Mouse (Mus musculus): ENCODE results near the gene Atp6ap1. TPM values are rescaled to one million over a fixed set of nuclear protein-coding genes. Genes with fewer than 3 reads are reported as not detected.

Gene Atp6ap1
- total and polyA plus RNA-seq, 3 experiments, result 11.2 to 265 (median 129) TPM

DNA sequence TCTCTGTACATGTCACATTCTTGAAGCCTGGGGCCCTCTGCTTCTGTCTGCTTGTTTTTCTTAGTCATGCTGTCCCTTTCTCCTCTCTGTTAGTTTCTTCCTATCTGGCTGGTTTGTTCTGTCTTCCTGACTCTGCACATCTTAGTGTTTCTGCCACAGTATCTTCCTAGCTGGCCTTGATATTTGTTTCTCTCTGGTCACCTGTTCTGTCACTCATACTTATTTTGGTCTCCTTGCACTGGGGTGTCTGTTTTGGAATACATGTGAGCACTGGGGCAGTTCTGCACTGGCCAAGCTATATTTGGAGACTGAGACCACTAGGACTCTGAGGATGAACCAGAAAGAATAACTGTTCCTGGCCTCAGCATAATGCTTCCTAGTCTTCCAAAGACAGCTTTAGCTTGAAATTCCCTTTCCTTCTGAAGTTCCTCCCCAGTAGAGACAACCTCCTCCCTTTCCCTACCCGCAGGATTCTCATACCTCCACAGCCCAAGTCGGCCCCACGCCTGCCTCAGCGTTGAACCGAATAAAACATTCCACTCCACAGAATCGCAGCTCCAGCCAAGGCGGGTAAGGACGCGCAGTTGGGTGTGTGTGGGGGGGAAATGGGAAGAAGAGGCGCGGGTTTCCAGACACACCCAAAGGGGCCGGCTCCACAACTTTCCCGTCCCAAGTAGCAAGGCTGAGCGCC, 15.7 kb upstream of the Atp6ap1 start:
- ATAC-seq (ENCODE audit: extremely low read depth, insufficient number of reproducible peaks, low FRiP score, poor library complexity, severe bottlenecking), result no peak

DNA sequence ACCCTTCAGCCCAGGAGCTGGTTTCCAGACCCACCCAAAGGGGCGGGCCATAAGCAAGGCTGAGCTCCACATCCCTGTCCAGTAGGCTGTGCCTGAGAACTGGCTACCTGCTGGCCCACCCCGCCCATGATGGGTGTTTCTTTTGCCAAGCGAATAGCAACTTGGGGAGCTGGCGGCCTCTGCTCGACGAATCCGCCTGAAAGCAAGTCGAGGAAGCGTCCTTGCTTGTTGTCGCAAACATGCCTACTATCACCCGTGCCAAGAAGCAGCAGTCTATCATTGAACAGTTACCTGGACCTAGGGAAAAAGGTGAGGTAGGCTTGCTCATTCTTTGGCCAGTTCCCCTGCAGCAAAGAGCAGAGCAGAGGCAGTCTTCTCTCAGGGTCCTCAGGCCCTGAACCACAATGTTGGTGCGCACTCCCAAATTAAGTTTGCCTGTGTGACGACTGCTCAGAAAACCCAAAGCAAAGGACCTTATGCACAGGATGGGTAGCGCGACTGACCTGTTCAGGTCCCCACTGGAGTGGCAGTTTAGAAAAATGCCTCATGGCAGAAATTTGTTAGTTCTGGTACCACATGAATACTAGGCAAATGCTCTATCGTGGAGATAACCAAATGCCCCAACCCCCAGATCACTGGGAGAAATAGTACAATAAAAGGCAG, 15.0 kb upstream of the Atp6ap1 start, which contains the start of the genes Taz and Dnase1l1:
Gene Taz (plus strand): TSS at position 181 of the 663 bp plus-strand sequence.
Gene Dnase1l1 (minus strand): TSS at position 606 of the 663 bp plus-strand sequence.
- no peak for TF ChIP-seq GATA1 (IDR thresholded peaks at IDR 0.05; ENCODE audit: borderline replicate concordance, low read length)
- no peak for TF ChIP-seq TAL1 (conservative IDR thresholded peaks at IDR 0.05; ENCODE audit: low read depth, low read length)
- TF ChIP-seq POLR2AphosphoS5 (IDR thresholded peaks at IDR 0.05; ENCODE audit: insufficient replicate concordance, low read depth, low read length), result 0 out of 2 replicates have a peak, but pooled peaks have one; percentile 48
- ATAC-seq (ENCODE audit: extremely low read depth, insufficient number of reproducible peaks, low FRiP score, poor library complexity, severe bottlenecking) (peak; percentile 95), DNase-seq (ENCODE audit: low spot score) (peak; percentile 32)
- no peaks in the 10 kb centered on the region for H3K27me3 ChIP-seq (ENCODE audit: insufficient read depth, low read length)
- peaks cover 24% of the 10 kb centered on the region for H3K4me1 ChIP-seq (ENCODE audit: insufficient read depth, low read depth, low read length)
- H3K4me3 ChIP-seq (ENCODE audit: low read depth, low read length), result peak within 1 kb of the TSS; percentile 76
- H3K9me3 ChIP-seq (replicated peaks), result no peaks in the 10 kb centered on the region
- peaks cover 23% of the 10 kb centered on the region for H3K36me3 ChIP-seq (replicated peaks)

More for the DNA sequence above, 15.7 kb upstream of the Atp6ap1 start:
- peaks cover 26% of the 10 kb centered on the region for H3K36me3 ChIP-seq (replicated peaks)
- TF ChIP-seq CTCF (IDR thresholded peaks at IDR 0.05; ENCODE audit: low read depth, low read length), result no peak
- TF ChIP-seq TAL1 (conservative IDR thresholded peaks at IDR 0.05; ENCODE audit: low read depth, low read length), result no peak
- TF ChIP-seq POLR2AphosphoS5 (IDR thresholded peaks at IDR 0.05; ENCODE audit: insufficient replicate concordance, low read depth, low read length), result no peak
- no peak for TF ChIP-seq GATA2 (IDR thresholded peaks at IDR 0.05; ENCODE audit: borderline replicate concordance, low read depth, low read length)
- TF ChIP-seq GATA1 (IDR thresholded peaks at IDR 0.05; ENCODE audit: borderline replicate concordance, low read length), result no peak
- peaks cover 24% of the 10 kb centered on the region for H3K4me1 ChIP-seq (ENCODE audit: insufficient read depth, low read depth, low read length)
- peak overlapping the region; percentile 76 for H3K4me3 ChIP-seq (ENCODE audit: low read depth, low read length)
- DNase-seq (ENCODE audit: low spot score), result no peak
- no peaks in the 10 kb centered on the region for H3K27me3 ChIP-seq (ENCODE audit: insufficient read depth, low read length)
- H3K9me3 ChIP-seq (replicated peaks), result no peaks in the 10 kb centered on the region

DNA sequence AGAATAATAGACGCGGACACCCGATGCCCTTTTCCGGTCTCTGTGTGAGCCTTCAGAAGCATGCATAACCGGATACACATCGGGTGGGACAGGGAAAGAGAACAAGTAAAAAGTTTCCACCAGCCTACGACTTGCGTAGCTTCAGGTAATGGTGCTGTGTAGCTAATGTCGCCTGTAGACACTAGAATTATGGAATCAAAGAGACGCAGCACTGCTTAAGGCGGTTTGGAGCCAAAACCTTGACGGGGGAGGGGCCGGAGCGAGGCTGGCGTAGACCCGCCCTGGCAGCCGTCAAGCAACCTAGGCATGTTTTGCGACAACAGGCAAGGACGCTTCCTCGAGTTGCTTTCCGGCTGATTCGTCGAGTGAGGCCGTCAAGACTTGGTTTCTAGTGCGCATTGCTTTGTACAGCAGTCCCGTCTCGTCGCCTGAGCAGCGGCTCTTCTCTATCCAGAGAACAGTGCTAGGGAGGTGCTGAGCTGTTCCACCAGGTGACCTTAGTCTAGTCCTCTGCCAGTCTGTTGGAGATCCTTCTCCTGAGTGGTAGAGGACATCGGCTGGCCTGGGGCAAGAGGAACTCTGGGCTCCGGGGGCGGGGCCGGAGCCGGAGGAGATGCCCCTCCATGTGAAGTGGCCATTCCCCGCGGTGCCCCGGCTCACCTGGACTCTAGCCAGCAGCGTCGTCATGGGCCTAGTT, 14.4 kb upstream of the Atp6ap1 start:
- Histone ChIP-seq H3K27me3 (ENCODE audit: insufficient read depth, low read length) (no peaks in the 10 kb centered on the region), H3K36me3 (replicated peaks) (peaks cover 28% of the 10 kb centered on the region), H3K4me1 (ENCODE audit: insufficient read depth, low read depth, low read length) (peaks cover 22% of the 10 kb centered on the region), H3K9me3 (replicated peaks) (no peaks in the 10 kb centered on the region), H3K4me3 (ENCODE audit: low read depth, low read length) (peak overlapping the region; percentile 76)
- ATAC-seq (ENCODE audit: extremely low read depth, insufficient number of reproducible peaks, low FRiP score, poor library complexity, severe bottlenecking), result 0 out of 2 replicates have a peak, but pooled peaks have one; percentile 11
- TF ChIP-seq GATA2 (IDR thresholded peaks at IDR 0.05; ENCODE audit: borderline replicate concordance, low read depth, low read length), result no peak
- TF ChIP-seq GATA1 (IDR thresholded peaks at IDR 0.05; ENCODE audit: borderline replicate concordance, low read length), result no peak
- no peak for TF ChIP-seq CTCF (IDR thresholded peaks at IDR 0.05; ENCODE audit: low read depth, low read length)
- TF ChIP-seq TAL1 (conservative IDR thresholded peaks at IDR 0.05; ENCODE audit: low read depth, low read length), result no peak
- no peak for TF ChIP-seq POLR2AphosphoS5 (IDR thresholded peaks at IDR 0.05; ENCODE audit: insufficient replicate concordance, low read depth, low read length)
- peak; percentile 29 for DNase-seq (ENCODE audit: low spot score)

DNA sequence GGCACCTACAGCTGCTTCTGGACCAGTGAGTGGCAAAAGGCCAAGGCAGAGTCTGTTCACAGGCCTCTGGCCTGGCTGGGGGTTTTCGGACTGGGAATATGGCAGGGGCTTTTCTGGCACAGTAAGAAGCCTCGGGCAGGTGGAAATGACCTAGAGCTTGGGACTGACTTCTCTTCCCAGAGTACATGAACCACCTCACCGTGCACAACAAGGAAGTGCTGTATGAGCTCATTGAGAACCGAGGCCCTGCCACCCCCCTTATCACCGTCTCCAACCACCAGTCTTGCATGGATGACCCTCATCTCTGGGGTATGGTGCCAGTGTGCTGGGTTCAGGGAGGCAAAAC, 13.8 kb upstream of the Atp6ap1 start:
- no peak for ATAC-seq (ENCODE audit: extremely low read depth, insufficient number of reproducible peaks, low FRiP score, poor library complexity, severe bottlenecking)
- TF ChIP-seq CTCF (IDR thresholded peaks at IDR 0.05; ENCODE audit: low read depth, low read length) (no peak), GATA2 (IDR thresholded peaks at IDR 0.05; ENCODE audit: borderline replicate concordance, low read depth, low read length) (no peak), TAL1 (conservative IDR thresholded peaks at IDR 0.05; ENCODE audit: low read depth, low read length) (no peak), GATA1 (IDR thresholded peaks at IDR 0.05; ENCODE audit: borderline replicate concordance, low read length) (no peak), POLR2AphosphoS5 (IDR thresholded peaks at IDR 0.05; ENCODE audit: insufficient replicate concordance, low read depth, low read length) (no peak)

DNA sequence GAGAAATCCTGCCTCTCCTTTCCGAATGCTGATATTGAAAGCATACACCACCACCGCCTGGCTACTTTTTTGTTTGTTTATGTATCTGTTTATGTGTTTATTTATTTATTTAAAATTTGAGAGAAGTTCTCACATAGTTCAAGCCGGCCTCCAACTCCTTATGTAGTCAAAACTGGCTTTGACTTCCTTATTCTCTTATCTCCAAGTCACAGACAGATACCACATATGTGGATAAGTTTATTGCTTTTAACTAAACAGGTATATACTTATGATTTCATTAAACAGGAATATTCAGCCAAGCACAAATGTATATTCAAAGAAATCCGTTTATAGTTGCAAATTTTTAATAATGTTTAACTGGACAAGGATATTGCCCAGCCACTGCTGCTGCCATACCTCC, 3.5 kb upstream of the Atp6ap1 start:
- DNase-seq (ENCODE audit: low spot score) (no peak), ATAC-seq (ENCODE audit: extremely low read depth, insufficient number of reproducible peaks, low FRiP score, poor library complexity, severe bottlenecking) (no peak)
- Histone ChIP-seq H3K4me1 (ENCODE audit: insufficient read depth, low read depth, low read length) (peaks cover 11% of the 10 kb centered on the region), H3K4me3 (ENCODE audit: low read depth, low read length) (no peak overlapping the region; the same call in 1 of the 2 replicates), H3K9me3 (replicated peaks) (no peaks in the 10 kb centered on the region), H3K36me3 (replicated peaks) (peaks cover 25% of the 10 kb centered on the region), H3K27me3 (ENCODE audit: insufficient read depth, low read length) (no peaks in the 10 kb centered on the region)
- peak; percentile 55; the same call in 1 of the 2 replicates for TF ChIP-seq TAL1 (conservative IDR thresholded peaks at IDR 0.05; ENCODE audit: low read depth, low read length)
- TF ChIP-seq GATA2 (IDR thresholded peaks at IDR 0.05; ENCODE audit: borderline replicate concordance, low read depth, low read length), result no peak

More for the DNA sequence above, 13.8 kb upstream of the Atp6ap1 start:
- Histone ChIP-seq H3K9me3 (replicated peaks) (no peaks in the 10 kb centered on the region), H3K4me1 (ENCODE audit: insufficient read depth, low read depth, low read length) (peaks cover 19% of the 10 kb centered on the region), H3K27me3 (ENCODE audit: insufficient read depth, low read length) (no peaks in the 10 kb centered on the region), H3K36me3 (replicated peaks) (peaks cover 33% of the 10 kb centered on the region), H3K4me3 (ENCODE audit: low read depth, low read length) (peak overlapping the region; percentile 76)
- no peak for DNase-seq (ENCODE audit: low spot score)

DNA sequence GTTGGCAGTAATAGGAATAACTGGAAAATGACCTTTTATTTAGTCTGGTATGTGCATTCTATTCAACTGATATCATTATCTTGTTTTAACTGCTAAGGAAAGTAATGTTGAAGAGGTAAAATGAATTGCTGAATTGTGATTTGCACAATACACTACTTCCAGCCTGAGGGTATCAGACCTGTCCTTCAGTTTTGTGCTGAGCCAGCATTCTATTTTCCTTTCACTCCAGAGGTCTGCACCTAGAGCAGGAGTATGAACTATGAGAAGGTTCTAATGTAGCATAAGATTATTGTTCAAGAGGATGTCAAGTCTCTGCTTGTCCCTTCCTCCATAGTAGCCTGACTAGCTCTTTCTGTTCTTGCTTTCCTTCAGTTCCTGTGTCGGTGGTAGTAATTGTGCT, 1.5 kb downstream of the Atp6ap1 start:
- no peaks in the 10 kb centered on the region for H3K27me3 ChIP-seq (ENCODE audit: insufficient read depth, low read length)
- no peak overlapping the region; the same call in 1 of the 2 replicates for H3K4me3 ChIP-seq (ENCODE audit: low read depth, low read length)
- peaks cover 51% of the 10 kb centered on the region for H3K36me3 ChIP-seq (replicated peaks)

More for the DNA sequence above, 1.5 kb downstream of the Atp6ap1 start:
- no peak for TF ChIP-seq GATA2 (IDR thresholded peaks at IDR 0.05; ENCODE audit: borderline replicate concordance, low read depth, low read length)
- TF ChIP-seq CTCF (IDR thresholded peaks at IDR 0.05; ENCODE audit: low read depth, low read length), result no peak
- no peak for TF ChIP-seq GATA1 (IDR thresholded peaks at IDR 0.05; ENCODE audit: borderline replicate concordance, low read length)
- no peak for TF ChIP-seq TAL1 (conservative IDR thresholded peaks at IDR 0.05; ENCODE audit: low read depth, low read length)
- no peak for TF ChIP-seq POLR2AphosphoS5 (IDR thresholded peaks at IDR 0.05; ENCODE audit: insufficient replicate concordance, low read depth, low read length)
- Histone ChIP-seq H3K9me3 (replicated peaks) (no peaks in the 10 kb centered on the region), H3K4me1 (ENCODE audit: insufficient read depth, low read depth, low read length) (peaks cover 34% of the 10 kb centered on the region)
- DNase-seq (ENCODE audit: low spot score) (no peak), ATAC-seq (ENCODE audit: extremely low read depth, insufficient number of reproducible peaks, low FRiP score, poor library complexity, severe bottlenecking) (no peak)

Data from G1E (cell line).